Mouse (Mus musculus): ENCODE results near the gene Adgrb3. TPM values are rescaled to one million over a fixed set of nuclear protein-coding genes. Genes with fewer than 3 reads are reported as not detected.
"Not testable (repeated sequence)": the region's sequence is repeated elsewhere in the genome, so short reads cannot be mapped to it uniquely, and the experiment has no call there.

The Adgrb3 gene
- polyA plus RNA-seq, 1 experiment from 2014 or later: 0.43 TPM

DNA sequence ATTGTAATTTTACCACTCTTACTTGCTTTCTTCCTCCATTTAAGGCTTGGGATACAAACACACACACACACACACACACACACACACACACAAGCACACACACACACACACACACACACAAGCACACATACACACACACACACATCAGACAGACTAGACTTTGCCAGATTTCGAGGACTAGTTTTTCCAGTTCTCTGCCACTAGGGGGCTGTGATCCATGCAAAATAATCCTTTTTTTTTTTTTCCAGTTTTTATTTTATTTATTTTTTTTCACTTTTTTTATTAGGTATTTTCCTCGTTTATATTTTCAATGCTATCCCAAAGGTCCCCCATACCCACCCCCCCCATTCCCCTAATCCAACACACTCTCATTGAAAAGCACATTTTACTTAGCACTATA, 357.9 kb downstream of the Adgrb3 start:
- WGBS: 40% methylated on average over 2 of the region's 2 CpGs

GRCm38 (mm10) chr1:25462612-25463011, 366.9 kb downstream of the Adgrb3 start:
- 52% methylated on average over 1 of the region's 1 CpGs for WGBS
- no peak overlapping the region for H3K9ac ChIP-seq (ENCODE audit: low read depth, low read length)
- ATAC-seq (replicated peaks; ENCODE audit: low FRiP score): no peak

More for the DNA sequence above, 357.9 kb downstream of the Adgrb3 start:
- not testable (repeated sequence) for H3K4me1 ChIP-seq (replicated peaks; ENCODE audit: control insufficient read depth, insufficient read depth, low read length); ATAC-seq (replicated peaks; ENCODE audit: low FRiP score); H3K27me3 ChIP-seq (replicated peaks; ENCODE audit: control insufficient read depth, insufficient read depth, low read length); H3K9ac ChIP-seq (ENCODE audit: low read depth, low read length); H3K9me3 ChIP-seq (ENCODE audit: control insufficient read depth, low read length); H3K4me3 ChIP-seq (ENCODE audit: low read depth, low read length); H3K4me2 ChIP-seq; DNase-seq (ENCODE audit: low spot score); H3K27ac ChIP-seq (ENCODE audit: low read depth, low read length); H3K36me3 ChIP-seq (ENCODE audit: control insufficient read depth, insufficient read depth, low read length)

DNA sequence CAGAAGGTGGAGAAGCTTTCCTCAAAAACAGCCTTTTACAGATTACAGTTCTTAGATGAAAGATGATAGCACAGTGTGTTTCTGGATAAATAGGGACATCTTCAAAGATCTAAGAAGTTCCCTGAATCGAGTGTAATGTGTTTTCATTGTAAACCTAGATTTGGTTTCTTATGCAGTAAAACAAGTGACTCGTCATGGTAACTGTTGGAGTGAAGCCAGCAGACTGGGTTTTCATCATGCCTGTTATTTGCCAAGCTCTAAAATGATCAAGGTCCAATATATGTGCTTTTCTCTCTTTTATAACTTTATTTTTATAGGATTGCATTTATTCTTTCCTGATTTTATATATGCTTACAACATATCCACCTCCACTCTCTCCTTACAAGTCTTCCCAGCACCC, 394.0 kb downstream of the Adgrb3 start:
- Histone ChIP-seq H3K36me3 (ENCODE audit: control insufficient read depth, insufficient read depth, low read length) (no peaks in the 10 kb centered on the region), H3K9ac (ENCODE audit: low read depth, low read length) (no peak overlapping the region), H3K4me2 (no peak overlapping the region), H3K27me3 (replicated peaks; ENCODE audit: control insufficient read depth, insufficient read depth, low read length) (no peaks in the 10 kb centered on the region), H3K27ac (ENCODE audit: low read depth, low read length) (no peak overlapping the region), H3K4me3 (ENCODE audit: low read depth, low read length) (no peak overlapping the region), H3K9me3 (ENCODE audit: control insufficient read depth, low read length) (no peaks in the 10 kb centered on the region), H3K4me1 (replicated peaks; ENCODE audit: control insufficient read depth, insufficient read depth, low read length) (no peaks in the 10 kb centered on the region)
- no peak for DNase-seq (ENCODE audit: low spot score)
- 53% methylated on average over 2 of the region's 2 CpGs for WGBS
- ATAC-seq (replicated peaks; ENCODE audit: low FRiP score): no peak

More at GRCm38 (mm10) chr1:25462612-25463011, 366.9 kb downstream of the Adgrb3 start:
- H3K4me3 ChIP-seq (ENCODE audit: low read depth, low read length): no peak overlapping the region
- no peaks in the 10 kb centered on the region for H3K27me3 ChIP-seq (replicated peaks; ENCODE audit: control insufficient read depth, insufficient read depth, low read length)
- H3K4me1 ChIP-seq (replicated peaks; ENCODE audit: control insufficient read depth, insufficient read depth, low read length): no peaks in the 10 kb centered on the region
- no peaks in the 10 kb centered on the region for H3K9me3 ChIP-seq (ENCODE audit: control insufficient read depth, low read length)
- DNase-seq (ENCODE audit: low spot score): no peak
- no peak overlapping the region for H3K27ac ChIP-seq (ENCODE audit: low read depth, low read length)
- no peaks in the 10 kb centered on the region for H3K36me3 ChIP-seq (ENCODE audit: control insufficient read depth, insufficient read depth, low read length)
- H3K4me2 ChIP-seq: no peak overlapping the region

DNA sequence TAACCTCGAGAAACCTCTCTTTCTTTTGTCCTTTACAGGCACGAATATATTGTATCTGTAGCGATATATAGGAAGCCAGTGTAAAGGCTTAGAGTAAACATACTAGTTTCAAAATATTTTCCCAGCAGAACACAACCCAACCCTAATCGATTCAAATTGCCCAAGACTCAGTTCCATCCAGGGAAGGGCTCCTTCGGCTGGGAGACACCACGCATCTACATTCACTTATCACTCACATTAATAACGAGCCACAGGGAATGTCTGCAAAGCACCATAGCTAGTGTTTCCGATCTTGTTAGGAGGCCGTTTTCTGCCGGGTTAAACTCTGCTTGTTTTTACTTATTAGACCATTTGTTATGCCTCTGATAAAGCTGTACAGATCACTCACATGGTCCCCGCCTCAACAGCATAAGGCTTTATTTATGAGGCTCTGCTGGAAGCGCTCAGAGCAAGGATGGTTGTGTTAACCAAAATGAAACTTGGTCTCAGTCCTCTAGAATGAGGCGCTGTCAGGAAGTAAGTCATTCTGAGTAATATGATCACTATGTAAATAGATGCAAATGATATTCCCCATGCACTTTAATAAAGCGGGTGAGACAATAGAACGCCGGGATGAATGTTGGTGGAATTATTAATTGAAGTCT, 399.2 kb downstream of the Adgrb3 start:
- Histone ChIP-seq H3K4me2 (no peak overlapping the region), H3K9ac (ENCODE audit: low read depth, low read length) (no peak overlapping the region), H3K4me3 (ENCODE audit: low read depth, low read length) (no peak overlapping the region), H3K9me3 (ENCODE audit: control insufficient read depth, low read length) (no peaks in the 10 kb centered on the region), H3K4me1 (replicated peaks; ENCODE audit: control insufficient read depth, insufficient read depth, low read length) (no peaks in the 10 kb centered on the region), H3K36me3 (ENCODE audit: control insufficient read depth, insufficient read depth, low read length) (no peaks in the 10 kb centered on the region), H3K27ac (ENCODE audit: low read depth, low read length) (no peak overlapping the region), H3K27me3 (replicated peaks; ENCODE audit: control insufficient read depth, insufficient read depth, low read length) (no peaks in the 10 kb centered on the region)
- DNase-seq (ENCODE audit: low spot score) (no peak), ATAC-seq (replicated peaks; ENCODE audit: low FRiP score) (no peak)
- WGBS: 69% methylated on average over 16 of the region's 16 CpGs

DNA sequence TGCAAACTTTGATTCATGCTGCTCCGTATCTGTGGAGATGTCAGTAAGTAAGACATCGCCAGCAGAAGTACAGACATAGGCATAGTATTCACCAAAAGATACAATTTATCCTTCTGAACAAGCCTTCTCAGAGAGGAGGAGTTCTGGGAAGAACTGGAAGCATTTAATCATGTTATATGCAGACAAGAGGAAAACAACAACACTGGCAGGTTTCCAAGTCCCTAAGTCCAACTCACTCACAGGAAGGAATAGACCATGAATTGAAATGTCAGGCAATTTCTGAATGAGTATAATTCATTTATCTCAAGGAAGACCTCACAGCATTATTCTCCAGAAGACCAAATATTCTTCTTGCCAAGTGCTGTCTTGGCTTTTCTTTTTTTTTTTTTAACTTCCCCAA, 408.8 kb downstream of the Adgrb3 start:
- Histone ChIP-seq H3K9me3 (ENCODE audit: control insufficient read depth, low read length) (no peaks in the 10 kb centered on the region), H3K4me1 (replicated peaks; ENCODE audit: control insufficient read depth, insufficient read depth, low read length) (no peaks in the 10 kb centered on the region), H3K36me3 (ENCODE audit: control insufficient read depth, insufficient read depth, low read length) (no peaks in the 10 kb centered on the region), H3K9ac (ENCODE audit: low read depth, low read length) (no peak overlapping the region), H3K27me3 (replicated peaks; ENCODE audit: control insufficient read depth, insufficient read depth, low read length) (no peaks in the 10 kb centered on the region), H3K4me2 (no peak overlapping the region), H3K27ac (ENCODE audit: low read depth, low read length) (no peak overlapping the region), H3K4me3 (ENCODE audit: low read depth, low read length) (no peak overlapping the region)
- ATAC-seq (replicated peaks; ENCODE audit: low FRiP score): no peak
- WGBS: 95% methylated on average over 2 of the region's 2 CpGs
- DNase-seq (ENCODE audit: low spot score): no peak

DNA sequence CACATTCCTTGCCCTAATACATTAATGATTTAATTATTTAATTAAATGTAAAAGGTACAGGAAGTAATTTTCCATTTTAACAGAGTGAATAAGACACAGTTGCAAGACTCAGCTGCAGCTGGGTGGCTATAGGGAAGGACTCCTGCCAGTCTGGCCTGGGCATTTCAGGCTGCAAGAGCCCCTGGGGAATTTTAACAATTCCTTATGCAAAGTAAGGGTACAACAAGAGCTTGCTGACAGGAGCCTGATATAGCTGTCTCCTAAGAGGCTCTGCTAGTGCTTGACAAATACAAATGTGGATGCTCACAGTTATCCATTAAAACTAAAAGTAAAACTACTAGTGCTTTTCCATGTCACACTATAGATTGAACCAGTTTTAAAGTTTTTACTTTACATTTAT, 410.1 kb downstream of the Adgrb3 start:
- Histone ChIP-seq H3K9me3 (ENCODE audit: control insufficient read depth, low read length) (no peaks in the 10 kb centered on the region), H3K27me3 (replicated peaks; ENCODE audit: control insufficient read depth, insufficient read depth, low read length) (no peaks in the 10 kb centered on the region), H3K4me2 (no peak overlapping the region), H3K9ac (ENCODE audit: low read depth, low read length) (no peak overlapping the region), H3K4me1 (replicated peaks; ENCODE audit: control insufficient read depth, insufficient read depth, low read length) (no peaks in the 10 kb centered on the region), H3K4me3 (ENCODE audit: low read depth, low read length) (no peak overlapping the region), H3K36me3 (ENCODE audit: control insufficient read depth, insufficient read depth, low read length) (no peaks in the 10 kb centered on the region), H3K27ac (ENCODE audit: low read depth, low read length) (no peak overlapping the region)
- DNase-seq (ENCODE audit: low spot score) (no peak), ATAC-seq (replicated peaks; ENCODE audit: low FRiP score) (no peak)

DNA sequence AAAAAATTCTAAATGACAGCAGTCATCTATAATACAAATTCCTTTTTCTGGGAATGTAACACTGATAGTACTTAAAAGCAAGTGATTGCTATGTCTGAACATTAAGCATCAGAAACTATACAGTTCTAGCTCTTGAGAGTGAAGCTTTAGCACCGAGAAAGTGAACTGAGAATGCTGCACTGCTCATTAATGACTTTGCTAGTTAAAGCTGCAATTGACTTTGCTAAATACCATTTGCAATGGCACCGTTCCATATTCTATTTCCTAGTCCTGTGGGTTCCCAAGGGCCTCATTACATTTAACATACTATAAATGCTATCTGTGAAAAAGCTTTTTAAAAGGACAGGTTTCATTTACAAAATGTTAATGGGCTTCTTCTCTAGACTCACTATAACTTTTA, 414.4 kb downstream of the Adgrb3 start:
- ATAC-seq (replicated peaks; ENCODE audit: low FRiP score): no peak
- Histone ChIP-seq H3K27ac (ENCODE audit: low read depth, low read length) (no peak overlapping the region), H3K4me3 (ENCODE audit: low read depth, low read length) (no peak overlapping the region), H3K36me3 (ENCODE audit: control insufficient read depth, insufficient read depth, low read length) (no peaks in the 10 kb centered on the region), H3K9me3 (ENCODE audit: control insufficient read depth, low read length) (no peaks in the 10 kb centered on the region), H3K9ac (ENCODE audit: low read depth, low read length) (no peak overlapping the region), H3K4me2 (no peak overlapping the region), H3K27me3 (replicated peaks; ENCODE audit: control insufficient read depth, insufficient read depth, low read length) (no peaks in the 10 kb centered on the region), H3K4me1 (replicated peaks; ENCODE audit: control insufficient read depth, insufficient read depth, low read length) (no peaks in the 10 kb centered on the region)
- DNase-seq (ENCODE audit: low spot score): no peak
- 69% methylated on average over 2 of the region's 2 CpGs for WGBS

GRCm38 (mm10) chr1:25364186-25364585, 465.3 kb downstream of the Adgrb3 start:
- Histone ChIP-seq H3K4me1 (replicated peaks; ENCODE audit: control insufficient read depth, insufficient read depth, low read length) (no peaks in the 10 kb centered on the region), H3K9ac (ENCODE audit: low read depth, low read length) (no peak overlapping the region), H3K9me3 (ENCODE audit: control insufficient read depth, low read length) (peaks cover 3% of the 10 kb centered on the region; the same call in 1 of the 2 replicates), H3K36me3 (ENCODE audit: control insufficient read depth, insufficient read depth, low read length) (no peaks in the 10 kb centered on the region), H3K4me2 (no peak overlapping the region), H3K27me3 (replicated peaks; ENCODE audit: control insufficient read depth, insufficient read depth, low read length) (no peaks in the 10 kb centered on the region), H3K27ac (ENCODE audit: low read depth, low read length) (no peak overlapping the region), H3K4me3 (ENCODE audit: low read depth, low read length) (no peak overlapping the region)
- DNase-seq (ENCODE audit: low spot score): no peak
- no peak for ATAC-seq (replicated peaks; ENCODE audit: low FRiP score)
- WGBS: 74% methylated on average over 2 of the region's 2 CpGs

GRCm38 (mm10) chr1:25358554-25358953, 471.0 kb downstream of the Adgrb3 start:
- 87% methylated on average over 4 of the region's 4 CpGs for WGBS
- Histone ChIP-seq H3K4me2 (no peak overlapping the region), H3K9me3 (ENCODE audit: control insufficient read depth, low read length) (peaks cover 3% of the 10 kb centered on the region; the same call in 1 of the 2 replicates), H3K36me3 (ENCODE audit: control insufficient read depth, insufficient read depth, low read length) (no peaks in the 10 kb centered on the region), H3K27me3 (replicated peaks; ENCODE audit: control insufficient read depth, insufficient read depth, low read length) (no peaks in the 10 kb centered on the region), H3K4me1 (replicated peaks; ENCODE audit: control insufficient read depth, insufficient read depth, low read length) (no peaks in the 10 kb centered on the region), H3K9ac (ENCODE audit: low read depth, low read length) (no peak overlapping the region), H3K27ac (ENCODE audit: low read depth, low read length) (no peak overlapping the region), H3K4me3 (ENCODE audit: low read depth, low read length) (no peak overlapping the region)
- ATAC-seq (replicated peaks; ENCODE audit: low FRiP score): no peak
- DNase-seq (ENCODE audit: low spot score): no peak

Measured in liver, embryonic 11.5 days (tissue).